Mouse (Mus musculus) liver, adult 2 months (tissue): ENCODE data around the gene Gm49405.

Experiments used
- CTCF ChIP-seq: fragments of 200-500 bp; IDR thresholded peaks from 2 replicates; pipeline ENCODE4 v1.5.1; 2011; ENCODE audit warnings: low read depth, low read length, control low read depth
- POLR2A ChIP-seq: fragments of 200-500 bp; IDR thresholded peaks from 2 replicates; pipeline ENCODE4 v1.6.1; 2011; ENCODE audit warnings: low read length, control low read depth; ENCODE audit not compliant: insufficient read depth; ENCODE audit errors: extremely low read depth

DNA sequence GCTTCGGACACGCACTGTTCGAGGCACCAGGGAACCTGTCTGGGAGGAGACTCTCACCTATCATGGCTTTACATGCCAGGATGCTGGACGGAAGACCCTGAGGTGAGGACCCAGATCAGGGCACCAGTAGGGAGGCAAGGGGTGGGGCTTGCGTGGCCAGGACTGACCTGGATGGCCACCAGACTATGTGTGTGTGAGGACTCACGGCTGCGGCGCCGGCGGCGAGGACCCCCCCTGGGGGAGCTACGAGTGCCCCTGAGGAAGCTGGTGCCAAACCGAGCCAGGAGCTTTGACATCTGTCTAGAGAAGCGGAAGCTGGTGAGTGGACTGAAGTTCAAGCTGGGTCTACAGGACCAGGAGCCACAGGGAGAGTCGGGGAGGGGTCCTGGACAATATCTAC lies 3.9 kb downstream of the Gm49405 start:
- TF ChIP-seq CTCF, result no peak
- TF ChIP-seq POLR2A, result no peak
